Mouse (Mus musculus): ENCODE data around the gene Fchsd2.

Gene Fchsd2

GRCm38 (mm10) chr7:101292696-101293095 lies 200.0 kb downstream of the Fchsd2 start:
- DNase-seq, result no peak

GRCm38 (mm10) chr7:101293138-101293537 lies 200.5 kb downstream of the Fchsd2 start:
- no peak for DNase-seq

GRCm38 (mm10) chr7:101293611-101294010 lies 200.9 kb downstream of the Fchsd2 start:
- DNase-seq, result no peak

GRCm38 (mm10) chr7:101295438-101295837 lies 202.8 kb downstream of the Fchsd2 start:
- no peak for DNase-seq

GRCm38 (mm10) chr7:101296252-101297022 lies 203.8 kb downstream of the Fchsd2 start:
- DNase-seq, result peak; percentile 89

- no peak for DNase-seq
These were observed 204.4 kb downstream of the Fchsd2 start for GRCm38 (mm10) chr7:101297023-101297405.

- no peak for DNase-seq
These were observed 205.7 kb downstream of the Fchsd2 start for GRCm38 (mm10) chr7:101298375-101298774.

- peak; percentile 59 for DNase-seq
These were observed 208.8 kb downstream of the Fchsd2 start for GRCm38 (mm10) chr7:101301361-101301880.

- peak; percentile 83 for DNase-seq
These were observed 209.3 kb downstream of the Fchsd2 start, which contains the start of gene Atg16l2 for GRCm38 (mm10) chr7:101301881-101302456. TSS of gene Atg16l2 (minus strand) at chr7:101302251.

GRCm38 (mm10) chr7:101302691-101303090 lies 210.0 kb downstream of the Fchsd2 start:
- no peak for DNase-seq

- no peak for DNase-seq
These were observed 214.2 kb downstream of the Fchsd2 start for GRCm38 (mm10) chr7:101306841-101307240.

GRCm38 (mm10) chr7:101309985-101310326 lies 217.3 kb downstream of the Fchsd2 start:
- DNase-seq, result no peak

GRCm38 (mm10) chr7:101310327-101311028 lies 217.8 kb downstream of the Fchsd2 start:
- DNase-seq, result peak; percentile 96

- DNase-seq, result no peak
These were observed 218.4 kb downstream of the Fchsd2 start for GRCm38 (mm10) chr7:101311061-101311460.

GRCm38 (mm10) chr7:101313033-101313432 lies 220.4 kb downstream of the Fchsd2 start:
- no peak for DNase-seq

- DNase-seq, result no peak
These were observed 221.7 kb downstream of the Fchsd2 start for GRCm38 (mm10) chr7:101314396-101314795.

- DNase-seq, result no peak
These were observed 223.0 kb downstream of the Fchsd2 start for GRCm38 (mm10) chr7:101315699-101316098.

- no peak for DNase-seq
These were observed 223.9 kb downstream of the Fchsd2 start for GRCm38 (mm10) chr7:101316591-101317001.

GRCm38 (mm10) chr7:101317014-101317413 lies 224.4 kb downstream of the Fchsd2 start, which contains the start of gene Stard10:
TSS of gene Stard10 (plus strand) at chr7:101317086.
- no peak for DNase-seq

GRCm38 (mm10) chr7:101318848-101319247 lies 226.2 kb downstream of the Fchsd2 start:
- no peak for DNase-seq

- no peak for DNase-seq
These were observed 227.1 kb downstream of the Fchsd2 start for GRCm38 (mm10) chr7:101319796-101320195.

- no peak for DNase-seq
These were observed 227.9 kb downstream of the Fchsd2 start for GRCm38 (mm10) chr7:101320399-101321217.

Data from right cerebral cortex, postnatal 14 days (tissue).